Mouse (Mus musculus) hindlimb bud, embryonic 11.5 days (tissue): Measurements from ENCODE around the gene Rpl28.

ENCODE experiments used
- DNase-seq: peaks from one replicate; pipeline ENCODE4 v3.0.0-alpha.2; 2012; ENCODE audit warnings: low read depth, low spot score; ENCODE audit errors: extremely low spot score

The Rpl28 gene

GRCm38 (mm10) chr7:4830476-4830875 is 37.8 kb downstream of the Rpl28 start:
- no peak for DNase-seq

GRCm38 (mm10) chr7:4835631-4836327 is 43.1 kb downstream of the Rpl28 start:
- no peak for DNase-seq

GRCm38 (mm10) chr7:4836351-4836792 is 43.7 kb downstream of the Rpl28 start:
- DNase-seq, result no peak

- no peak for DNase-seq
Measured at GRCm38 (mm10) chr7:4837639-4838038, 45.0 kb downstream of the Rpl28 start.

- DNase-seq, result no peak
Measured at GRCm38 (mm10) chr7:4842077-4842476, 49.4 kb downstream of the Rpl28 start.

GRCm38 (mm10) chr7:4842634-4843131 is 50.0 kb downstream of the Rpl28 start:
- DNase-seq, result no peak

GRCm38 (mm10) chr7:4843604-4844244 is 51.0 kb downstream of the Rpl28 start:
- no peak for DNase-seq

GRCm38 (mm10) chr7:4844245-4844916 is 51.7 kb downstream of the Rpl28 start, which contains the start of gene Shisa7:
TSS of gene Shisa7 (minus strand) at chr7:4844696.
- no peak for DNase-seq
